Mouse (Mus musculus) liver, embryonic 11.5 days (tissue): ENCODE results near the gene Abcb1b. TPM values are rescaled to one million over a fixed set of nuclear protein-coding genes. Genes with fewer than 3 reads are reported as not detected.
A peak's percentile ranks its signal among the peaks of the same experiment; 100 is the strongest.

Experiments
- ATAC-seq: fragments of 200-750 bp; cut with Nextera tagmentation; replicated peaks from 2 replicates; pipeline ENCODE4 v1.8.0; 2017; ENCODE audit warnings: moderate number of reproducible peaks, mild to moderate bottlenecking, moderate TSS enrichment, moderate library complexity; ENCODE audit not compliant: low FRiP score
- DNase-seq: peaks from one replicate; pipeline ENCODE4 v3.0.0-alpha.2; 2017; ENCODE audit warnings: low spot score
- H3K27ac ChIP-seq: fragments of 300-500 bp; sonication (generic); 2 replicates; pipeline ENCODE4 v1.5.1; 2014; ENCODE audit warnings: mild to moderate bottlenecking, low read depth, low read length, control low read depth
- H3K27me3 ChIP-seq: fragments of 300-500 bp; sonication (generic); replicated peaks from 2 replicates; pipeline ENCODE4 v1.6.1; 2014; ENCODE audit warnings: low read length, mixed read lengths; ENCODE audit not compliant: control insufficient read depth, insufficient read depth
- H3K36me3 ChIP-seq: fragments of 300-500 bp; sonication (generic); 2 replicates; pipeline ENCODE4 v1.6.1; 2014; ENCODE audit warnings: mild to moderate bottlenecking, low read length, moderate library complexity, mixed read lengths; ENCODE audit not compliant: control insufficient read depth, insufficient read depth
- H3K4me1 ChIP-seq: fragments of 300-500 bp; sonication (generic); replicated peaks from 2 replicates; pipeline ENCODE4 v1.6.1; 2014; ENCODE audit warnings: low read length, mixed read lengths; ENCODE audit not compliant: control insufficient read depth, insufficient read depth
- H3K4me2 ChIP-seq: fragments of 300-500 bp; sonication (generic); 2 replicates; pipeline ENCODE4 v1.6.1; 2014; ENCODE audit warnings: mild to moderate bottlenecking, control low read depth, moderate library complexity
- H3K4me3 ChIP-seq: fragments of 300-500 bp; sonication (generic); 2 replicates; pipeline ENCODE4 v1.5.1; 2014; ENCODE audit warnings: low read depth, low read length, control low read depth
- H3K9ac ChIP-seq: fragments of 300-500 bp; sonication (generic); 2 replicates; pipeline ENCODE4 v1.6.1; 2014; ENCODE audit warnings: low read depth, low read length, control low read depth
- H3K9me3 ChIP-seq: fragments of 300-500 bp; sonication (generic); 2 replicates; pipeline ENCODE4 v1.6.1; 2016; ENCODE audit warnings: low read length, inconsistent platforms, mixed read lengths; ENCODE audit not compliant: control insufficient read depth
- WGBS: fragments of 180-500 bp; shearing (Covaris S2); extraction: QIAGEN DNeasy Blood & Tissue Kit; methylation state at CpG from one replicate; pipeline ENCODE4 v1.1.7; 2014; 5-methylcytosine and 5-hydroxymethylcytosine counted together
- polyA plus RNA-seq: library from polyadenylated mRNA; unstranded; fragments of >200 nt; fragmentation: Nextera tagmentation; extraction: Ambion mirVana; gene quantifications from 2 replicates; pipeline ENCODE4 v1.2.1, GENCODE M21; 2014

Gene Abcb1b
- polyA plus RNA-seq, 1 experiment from 2014 or later: 0.55 TPM

DNA sequence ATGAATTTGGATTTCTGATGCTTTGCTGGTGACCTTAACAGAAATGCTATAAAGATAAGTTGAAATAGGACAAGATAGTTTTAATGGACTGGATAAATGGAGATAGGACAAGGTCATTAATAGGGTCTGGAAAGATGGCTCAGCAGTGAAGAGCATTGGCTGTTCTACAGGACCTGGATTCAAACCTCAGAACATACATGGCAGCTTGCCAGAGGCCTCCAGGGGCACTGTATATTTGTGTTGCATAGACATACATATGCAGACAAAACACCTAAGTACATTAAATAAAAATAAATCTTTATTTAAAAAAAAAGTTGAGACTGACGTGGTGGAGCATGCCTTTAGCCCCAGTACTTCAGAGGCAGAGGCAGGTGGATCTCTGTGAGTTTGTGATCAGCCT, 103.1 kb downstream of the Abcb1b start:
- no peak for ATAC-seq
- DNase-seq: no peak

DNA sequence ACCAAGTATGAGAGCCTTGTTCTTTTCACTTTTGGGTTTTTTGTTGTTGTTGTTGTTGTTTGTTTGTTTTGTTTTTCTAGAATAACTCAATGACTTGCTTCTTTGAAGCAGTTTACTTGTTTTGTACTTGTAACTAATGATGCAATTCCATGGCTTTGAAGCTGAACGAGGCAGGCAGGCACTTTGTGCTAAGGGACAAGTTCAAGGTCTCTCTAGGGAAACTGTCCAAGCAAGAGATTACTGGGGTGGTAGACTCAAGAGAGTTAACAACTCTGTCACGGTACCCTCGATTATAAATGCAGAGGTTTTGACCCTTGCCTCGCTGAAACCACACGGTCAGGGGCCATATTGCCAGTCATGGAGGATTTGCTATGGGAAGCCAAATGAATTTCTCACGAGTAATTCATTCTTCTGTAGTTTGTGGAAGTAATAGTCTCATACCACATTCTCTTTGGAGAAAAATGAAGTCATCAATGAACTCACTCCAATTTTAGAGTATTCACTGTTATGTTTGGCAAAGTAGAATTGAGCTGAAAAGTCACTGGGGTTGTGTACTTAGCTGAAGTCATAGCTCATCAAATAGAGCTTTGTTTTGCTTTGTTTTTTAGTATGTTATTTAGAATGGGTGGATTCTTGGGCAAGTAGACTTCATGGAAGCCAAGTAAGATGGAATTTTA, 104.3 kb downstream of the Abcb1b start:
- WGBS: 74% methylated on average over 6 of the region's 6 CpGs
- H3K36me3 ChIP-seq: no peaks in the 10 kb centered on the region; the same call in 1 of the 2 replicates

More for the DNA sequence above, 103.1 kb downstream of the Abcb1b start:
- no peaks in the 10 kb centered on the region for H3K27me3 ChIP-seq
- WGBS: 76% methylated on average over 1 of the region's 1 CpGs
- H3K4me2 ChIP-seq: no peak overlapping the region
- no peak overlapping the region for H3K9ac ChIP-seq
- H3K36me3 ChIP-seq: no peaks in the 10 kb centered on the region
- H3K4me1 ChIP-seq: no peaks in the 10 kb centered on the region
- H3K27ac ChIP-seq: no peak overlapping the region
- H3K4me3 ChIP-seq: no peak overlapping the region
- no peaks in the 10 kb centered on the region for H3K9me3 ChIP-seq

DNA sequence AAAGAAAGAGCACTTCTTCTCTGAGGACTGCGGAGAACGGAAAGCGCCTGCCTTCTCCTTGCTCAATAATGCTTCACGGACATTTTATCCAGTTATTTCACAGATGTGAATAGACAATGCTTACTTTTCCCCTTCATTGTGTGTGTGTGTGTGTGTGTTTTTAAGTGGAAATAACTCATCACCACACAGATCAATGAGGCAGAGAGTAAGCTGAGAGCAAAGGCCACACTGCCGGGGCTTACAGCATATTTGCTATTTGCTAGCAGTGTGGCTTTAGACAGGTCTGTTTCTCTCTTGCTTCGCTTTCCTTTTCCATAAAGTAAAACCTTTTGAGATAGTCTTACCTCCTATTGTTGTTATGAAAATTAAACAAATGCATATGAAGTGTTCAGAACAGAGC, 106.6 kb downstream of the Abcb1b start:
- Histone ChIP-seq H3K27ac (no peak overlapping the region), H3K4me2 (no peak overlapping the region), H3K4me3 (no peak overlapping the region)

More for the DNA sequence above, 104.3 kb downstream of the Abcb1b start:
- DNase-seq (no peak), ATAC-seq (no peak)
- Histone ChIP-seq H3K4me1 (no peaks in the 10 kb centered on the region), H3K27me3 (no peaks in the 10 kb centered on the region), H3K9ac (no peak overlapping the region), H3K4me3 (no peak overlapping the region), H3K4me2 (no peak overlapping the region), H3K9me3 (no peaks in the 10 kb centered on the region), H3K27ac (no peak overlapping the region)

DNA sequence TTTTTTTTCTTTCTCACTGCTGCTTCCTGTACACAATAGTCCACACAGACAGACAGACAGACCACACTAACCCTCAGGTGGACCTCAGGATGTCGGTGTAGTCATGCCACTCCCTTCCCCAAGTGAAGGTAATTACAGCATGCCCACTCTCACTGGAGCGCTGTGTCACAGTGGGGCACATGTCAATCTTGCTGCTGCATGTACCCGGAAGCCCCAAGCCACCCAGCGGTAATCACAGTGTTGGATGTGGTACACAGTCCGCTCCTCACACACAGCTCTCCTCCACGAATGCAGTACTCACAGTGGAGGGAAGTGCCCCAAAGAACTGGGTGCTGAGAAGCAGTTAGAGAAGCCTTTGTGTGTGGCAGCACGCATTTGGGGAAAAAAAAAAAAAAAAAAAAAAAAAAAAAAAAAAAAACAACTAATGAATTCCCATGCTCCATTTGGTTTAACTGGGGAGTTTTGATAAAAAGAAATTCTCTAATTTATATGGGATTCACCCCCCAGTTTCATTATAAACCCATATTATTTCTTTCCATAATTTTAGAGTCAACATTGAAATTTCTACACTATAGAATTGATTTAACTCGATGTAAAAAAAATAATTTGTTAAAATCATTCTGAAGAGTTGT, 113.7 kb downstream of the Abcb1b start:
- Histone ChIP-seq H3K9ac (no peak overlapping the region), H3K4me1 (no peaks in the 10 kb centered on the region), H3K4me2 (no peak overlapping the region), H3K4me3 (no peak overlapping the region), H3K36me3 (peaks cover 3% of the 10 kb centered on the region; the same call in 1 of the 2 replicates), H3K9me3 (no peaks in the 10 kb centered on the region), H3K27me3 (no peaks in the 10 kb centered on the region), H3K27ac (no peak overlapping the region)
- WGBS: 69% methylated on average over 8 of the region's 8 CpGs
- 0 out of 2 replicates have a peak, but pooled peaks have one; percentile 10 for ATAC-seq
- DNase-seq: no peak

More for the DNA sequence above, 106.6 kb downstream of the Abcb1b start:
- H3K9me3 ChIP-seq: no peaks in the 10 kb centered on the region
- 91% methylated on average over 6 of the region's 6 CpGs for WGBS
- H3K9ac ChIP-seq: no peak overlapping the region
- ATAC-seq (no peak), DNase-seq (no peak)
- no peaks in the 10 kb centered on the region for H3K4me1 ChIP-seq
- no peaks in the 10 kb centered on the region for H3K27me3 ChIP-seq
- H3K36me3 ChIP-seq: no peaks in the 10 kb centered on the region; the same call in 1 of the 2 replicates

Other genes with a start within 250 kb of the Abcb1b start
- gene Rundc3b, start 175.2 kb upstream of the Abcb1b start, polyA plus RNA-seq: 0.67 and 0.77 TPM in 2 replicates
- 0.36 and 0.38 TPM in 2 replicates for gene Abcb1a, start 138.1 kb upstream of the Abcb1b start, polyA plus RNA-seq
- 32.6 and 35.8 TPM in 2 replicates for gene Abcb4, start 95.6 kb downstream of the Abcb1b start, polyA plus RNA-seq
- 35.6 and 42.6 TPM in 2 replicates for gene Crot, start 199.2 kb downstream of the Abcb1b start, polyA plus RNA-seq